Mouse (Mus musculus): ENCODE measurements at regions not wholly inside any gene's neighbourhood (a gene's known extent, or its start where the extent isn't known, plus 50 kb on each side); places are given as distances from the start of the nearest gene placed in this dataset.

GRCm38 (mm10) chr3:146347311-146347710 lies 57.1 kb upstream of the Ssx2ip start:
- TF ChIP-seq CTCF (IDR thresholded peaks at IDR 0.05; ENCODE audit: low read depth) (no peak), EP300 (IDR thresholded peaks at IDR 0.05; ENCODE audit: low read depth) (no peak)
